ENCODE assay signal across 8 mouse cellular contexts in the genomic region with DNA sequence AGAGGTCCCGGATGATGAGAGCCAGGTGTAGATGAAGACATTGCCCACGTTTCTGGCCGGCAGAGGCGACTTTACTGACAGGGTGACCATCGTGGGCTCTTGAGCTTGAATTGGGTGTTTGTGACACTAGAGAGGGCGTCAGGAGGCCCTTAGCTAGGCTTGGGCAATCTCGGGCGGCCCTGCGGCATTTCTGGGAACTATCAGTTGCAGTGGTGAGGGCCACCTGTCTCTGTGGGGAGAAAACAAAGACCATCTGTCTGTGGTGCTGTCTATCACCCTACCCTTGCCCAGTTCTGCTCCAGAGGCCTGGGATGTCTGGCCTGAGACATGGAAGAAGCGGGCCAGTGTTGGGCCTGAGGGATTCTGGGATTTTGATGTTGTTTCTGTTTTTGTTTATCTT.
DNase-seq lines count a peak whose midpoint lies in the region; ATAC-seq lines count a peak whose summit lies in the region.

No protein-coding gene starts in this region.

- peak overlapping the region; percentile 32; the same call in 1 of the 2 replicates for H3K4me3 ChIP-seq in heart, embryonic 11.5 days (ENCODE audit: low read depth, low read length)
- no peak overlapping the region for H3K4me3 ChIP-seq in embryonic facial prominence, embryonic 12.5 days
- H3K4me3 ChIP-seq in limb, embryonic 11.5 days (ENCODE audit: low read depth, low read length): no peak overlapping the region
- no peak overlapping the region for H3K4me3 ChIP-seq in midbrain, embryonic 12.5 days

- H3K27ac ChIP-seq in heart, embryonic 11.5 days (ENCODE audit: low read depth, low read length): peak overlapping the region; percentile 70
- peak overlapping the region; percentile 33; the same call in 1 of the 2 replicates for H3K27ac ChIP-seq in embryonic facial prominence, embryonic 12.5 days
- peak overlapping the region; percentile 60 for H3K27ac ChIP-seq in limb, embryonic 11.5 days (replicated peaks; ENCODE audit: low read depth, low read length)
- H3K27ac ChIP-seq in midbrain, embryonic 12.5 days (replicated peaks): peak overlapping the region; percentile 82

- H3K36me3 ChIP-seq in heart, embryonic 11.5 days (ENCODE audit: control insufficient read depth, insufficient read depth, low read length): no peaks in the 10 kb centered on the region
- no peaks in the 10 kb centered on the region for H3K36me3 ChIP-seq in embryonic facial prominence, embryonic 12.5 days
- H3K36me3 ChIP-seq in limb, embryonic 11.5 days (ENCODE audit: control insufficient read depth, insufficient read depth, low read length): no peaks in the 10 kb centered on the region
- H3K36me3 ChIP-seq in midbrain, embryonic 12.5 days: no peaks in the 10 kb centered on the region

- H3K9me3 ChIP-seq in heart, embryonic 11.5 days (replicated peaks; ENCODE audit: control insufficient read depth, low read length): no peaks in the 10 kb centered on the region
- H3K9me3 ChIP-seq in embryonic facial prominence, embryonic 12.5 days: no peaks in the 10 kb centered on the region
- no peaks in the 10 kb centered on the region for H3K9me3 ChIP-seq in limb, embryonic 11.5 days (ENCODE audit: control insufficient read depth, low read length)
- peaks cover 3% of the 10 kb centered on the region; the same call in 1 of the 2 replicates for H3K9me3 ChIP-seq in midbrain, embryonic 12.5 days

- DNase-seq in heart, postnatal 25 days (ENCODE audit: low spot score): no peak
- DNase-seq in limb, embryonic 11.5 days (ENCODE audit: low spot score): no peak
- no peak for DNase-seq in gastrocnemius, postnatal 36 days
- DNase-seq in gastrocnemius, postnatal 25 days: no peak

- peak overlapping the region; percentile 52; the same call in 1 of the 2 replicates for H3K9ac ChIP-seq in heart, embryonic 11.5 days (ENCODE audit: low read depth, low read length)
- no peak overlapping the region for H3K9ac ChIP-seq in embryonic facial prominence, embryonic 12.5 days
- 0 out of 2 replicates have a peak overlapping the region, but pooled peaks have one; percentile 72 for H3K9ac ChIP-seq in limb, embryonic 11.5 days (ENCODE audit: low read length)
- no peak overlapping the region; the same call in 1 of the 2 replicates for H3K9ac ChIP-seq in midbrain, embryonic 12.5 days (replicated peaks)

- no peaks in the 10 kb centered on the region for H3K27me3 ChIP-seq in heart, embryonic 11.5 days (ENCODE audit: control insufficient read depth, insufficient read depth, low read length)
- no peaks in the 10 kb centered on the region for H3K27me3 ChIP-seq in embryonic facial prominence, embryonic 12.5 days
- no peaks in the 10 kb centered on the region for H3K27me3 ChIP-seq in limb, embryonic 11.5 days (ENCODE audit: control insufficient read depth, insufficient read depth, low read length)
- no peaks in the 10 kb centered on the region for H3K27me3 ChIP-seq in midbrain, embryonic 12.5 days

- H3K4me1 ChIP-seq in heart, embryonic 11.5 days (ENCODE audit: control insufficient read depth, insufficient read depth, low read length): peaks cover 17% of the 10 kb centered on the region
- peaks cover 17% of the 10 kb centered on the region for H3K4me1 ChIP-seq in embryonic facial prominence, embryonic 12.5 days
- H3K4me1 ChIP-seq in limb, embryonic 11.5 days (ENCODE audit: control insufficient read depth, insufficient read depth, low read length): peaks cover 7% of the 10 kb centered on the region; the same call in 1 of the 2 replicates
- peaks cover 17% of the 10 kb centered on the region for H3K4me1 ChIP-seq in midbrain, embryonic 12.5 days

- 0 out of 2 replicates have a peak, but pooled peaks have one; percentile 16 for ATAC-seq in heart, embryonic 11.5 days (replicated peaks; ENCODE audit: insufficient number of reproducible peaks, low FRiP score, low TSS enrichment)
- ATAC-seq in embryonic facial prominence, embryonic 12.5 days (ENCODE audit: insufficient number of reproducible peaks, insufficient read depth, low FRiP score, low TSS enrichment): no peak
- ATAC-seq in limb, embryonic 11.5 days (ENCODE audit: insufficient number of reproducible peaks, low FRiP score, low TSS enrichment, low read depth): no peak
- 0 out of 2 replicates have a peak, but pooled peaks have one; percentile 10 for ATAC-seq in midbrain, embryonic 12.5 days (ENCODE audit: low FRiP score, low read depth)
- ATAC-seq in CD4-positive, CD25-positive, alpha-beta regulatory T cell, adult 4 months: no peak

- peak overlapping the region; percentile 60 for H3K4me2 ChIP-seq in heart, embryonic 11.5 days
- peak overlapping the region; percentile 51 for H3K4me2 ChIP-seq in embryonic facial prominence, embryonic 12.5 days (replicated peaks)
- peak overlapping the region; percentile 25; the same call in 1 of the 2 replicates for H3K4me2 ChIP-seq in limb, embryonic 11.5 days (ENCODE audit: low read depth, severe bottlenecking)
- H3K4me2 ChIP-seq in midbrain, embryonic 12.5 days (replicated peaks): peak overlapping the region; percentile 56

- intact Hi-C loops in heart, postnatal 25 days (cut with DNase I): no loop called here
- intact Hi-C loops in gastrocnemius, postnatal 36 days (cut with DNase I): loop anchor here (5.0 kb wide), 1 partner anchor 40 kb away; no protein-coding TSS in a partner anchor

- WGBS in heart, embryonic 11.5 days (ENCODE audit: insufficient replicate concordance): 43% methylated on average over 10 of the region's 10 CpGs
- 69% methylated on average over 10 of the region's 10 CpGs for WGBS in embryonic facial prominence, embryonic 12.5 days
- 74% methylated on average over 10 of the region's 10 CpGs for WGBS in limb, embryonic 11.5 days
- WGBS in midbrain, embryonic 12.5 days: 81% methylated on average over 10 of the region's 10 CpGs

Comparison
In these comparisons a context has a peak if more than half of its experiments do, and no peak if none do; other contexts are left out.
1. ATAC-seq: peak in heart, embryonic 11.5 days (single experiment) and midbrain, embryonic 12.5 days (single experiment); none in embryonic facial prominence, embryonic 12.5 days (single experiment), limb, embryonic 11.5 days (single experiment) and CD4-positive, CD25-positive, alpha-beta regulatory T cell, adult 4 months (single experiment).
2. H3K9ac ChIP-seq: peak in heart, embryonic 11.5 days (single experiment) and limb, embryonic 11.5 days (single experiment); none in embryonic facial prominence, embryonic 12.5 days (single experiment) and midbrain, embryonic 12.5 days (single experiment).
3. Peak in every context shown above with its lines, with median percentiles within 50 percentile points of each other: H3K27ac ChIP-seq and H3K4me2 ChIP-seq.